Mouse (Mus musculus) right cerebral cortex, postnatal 14 days (tissue): ENCODE data around the gene Nup93.
"Not testable (repeated sequence)": the region's sequence is repeated elsewhere in the genome, so short reads cannot be mapped to it uniquely, and the experiment has no call there.

Experiments used
- DNase-seq: peaks from one replicate; pipeline ENCODE4 v3.0.0; 2022

The Nup93 gene

GRCm38 (mm10) chr8:94214252-94215173 lies at the start of gene Nup93:
Gene Nup93 (plus strand): TSS chr8:94214564.
- DNase-seq = peak; percentile 99

DNA sequence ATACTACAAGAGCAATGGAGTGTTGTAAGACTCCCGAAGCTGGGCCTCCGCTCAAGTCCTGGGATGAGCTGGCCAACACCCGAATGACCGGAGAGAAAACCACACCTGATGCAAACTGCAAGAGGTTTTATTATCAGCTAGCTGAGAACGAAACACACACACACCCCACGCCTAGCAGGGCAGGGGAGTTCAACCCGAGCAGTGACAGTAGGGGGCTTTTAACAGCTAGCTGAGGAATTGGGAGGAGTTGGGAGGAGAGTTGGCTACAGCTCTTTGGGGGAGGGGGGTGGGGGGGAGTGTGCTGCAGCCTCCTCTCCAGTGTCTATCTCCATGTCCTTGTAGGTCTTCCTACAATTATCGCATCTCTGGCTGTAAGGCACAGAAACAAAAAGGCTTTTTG lies 48.6 kb upstream of the Nup93 start:
- DNase-seq = not testable (repeated sequence)

DNA sequence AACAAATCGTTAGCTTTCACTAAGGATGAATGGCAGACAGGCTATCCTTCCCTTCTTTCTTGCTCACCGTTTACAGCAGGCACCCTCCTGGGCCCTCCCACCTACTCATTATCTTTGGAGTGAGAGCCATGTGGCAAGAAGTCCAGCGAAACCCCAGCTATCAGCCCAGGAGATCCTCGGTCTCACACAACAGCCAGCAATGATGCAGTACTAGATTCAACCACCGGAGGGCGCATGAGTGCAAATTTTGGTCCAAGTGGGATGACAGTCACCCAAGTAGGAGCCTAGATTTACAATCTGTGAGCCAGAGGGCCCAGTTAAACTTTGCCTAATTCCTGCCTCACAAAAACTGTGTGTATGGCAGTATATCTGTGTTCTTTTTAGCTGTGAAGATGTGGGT lies 47.1 kb upstream of the Nup93 start:
- DNase-seq = peak; percentile 80

DNA sequence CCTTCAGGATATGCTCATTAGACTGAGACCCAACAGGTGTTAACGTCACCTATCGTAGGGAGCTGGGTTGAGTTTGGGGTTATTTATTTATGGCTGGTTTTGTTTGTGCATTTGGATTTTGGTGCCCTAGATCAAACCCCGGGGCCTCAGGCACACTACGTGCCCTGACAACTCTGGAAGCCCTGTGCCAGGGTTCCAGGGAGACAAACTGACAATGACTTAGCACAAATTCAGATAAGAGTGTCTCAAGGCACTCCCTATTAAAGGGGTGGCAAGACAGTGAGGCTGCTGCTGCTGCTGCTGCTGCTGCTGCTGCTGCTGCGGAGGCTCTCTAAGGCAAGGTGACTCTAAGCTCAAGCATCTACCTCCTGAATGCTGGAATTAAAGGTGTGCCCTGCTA lies 44.8 kb upstream of the Nup93 start:
- DNase-seq = no peak

GRCm38 (mm10) chr8:94171321-94171755 lies 43.0 kb upstream of the Nup93 start:
- DNase-seq = no peak

- DNase-seq = peak; percentile 65
Observed at GRCm38 (mm10) chr8:94172075-94172808, 42.1 kb upstream of the Nup93 start, which contains the start of gene Mt2. Gene Mt2 (plus strand): TSS chr8:94172664.

DNA sequence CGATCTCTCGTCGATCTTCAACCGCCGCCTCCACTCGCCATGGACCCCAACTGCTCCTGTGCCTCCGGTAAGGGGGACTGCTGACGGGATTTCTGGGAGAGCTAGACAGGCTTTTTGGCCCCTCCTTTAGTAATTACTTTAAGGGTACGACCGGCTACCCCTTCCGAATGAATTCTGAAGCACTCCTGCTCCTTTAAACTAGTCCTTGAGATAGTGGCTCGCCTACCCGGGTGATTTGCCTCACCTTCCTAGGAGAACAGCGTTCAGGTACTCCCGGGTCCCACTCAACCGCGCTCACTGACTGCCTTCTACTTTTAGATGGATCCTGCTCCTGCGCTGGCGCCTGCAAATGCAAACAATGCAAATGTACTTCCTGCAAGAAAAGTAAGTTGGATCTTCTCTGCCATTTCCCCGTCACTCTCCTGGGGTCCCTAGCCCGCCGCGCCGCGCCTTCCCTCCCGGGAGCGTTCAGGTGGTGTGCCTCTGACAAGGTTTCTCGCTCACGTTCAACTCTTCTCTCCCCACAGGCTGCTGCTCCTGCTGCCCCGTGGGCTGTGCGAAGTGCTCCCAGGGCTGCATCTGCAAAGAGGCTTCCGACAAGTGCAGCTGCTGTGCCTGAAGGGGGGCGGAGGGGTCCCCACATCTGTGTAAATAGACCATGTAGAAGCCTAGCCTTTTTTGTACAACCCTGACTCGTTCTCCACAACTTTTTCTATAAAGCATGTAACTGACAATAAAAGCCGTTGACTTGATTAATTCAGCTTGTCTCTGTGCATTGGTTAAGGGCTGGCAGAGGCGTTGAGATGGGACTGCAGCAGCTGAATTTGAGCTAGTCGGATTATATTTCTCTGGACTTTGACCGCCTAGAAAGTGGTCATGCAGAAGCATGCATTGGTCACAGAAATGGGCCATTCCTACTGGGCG lies 41.3 kb upstream of the Nup93 start:
- DNase-seq = no peak

GRCm38 (mm10) chr8:94173848-94174403 lies 40.4 kb upstream of the Nup93 start:
- DNase-seq = no peak

DNA sequence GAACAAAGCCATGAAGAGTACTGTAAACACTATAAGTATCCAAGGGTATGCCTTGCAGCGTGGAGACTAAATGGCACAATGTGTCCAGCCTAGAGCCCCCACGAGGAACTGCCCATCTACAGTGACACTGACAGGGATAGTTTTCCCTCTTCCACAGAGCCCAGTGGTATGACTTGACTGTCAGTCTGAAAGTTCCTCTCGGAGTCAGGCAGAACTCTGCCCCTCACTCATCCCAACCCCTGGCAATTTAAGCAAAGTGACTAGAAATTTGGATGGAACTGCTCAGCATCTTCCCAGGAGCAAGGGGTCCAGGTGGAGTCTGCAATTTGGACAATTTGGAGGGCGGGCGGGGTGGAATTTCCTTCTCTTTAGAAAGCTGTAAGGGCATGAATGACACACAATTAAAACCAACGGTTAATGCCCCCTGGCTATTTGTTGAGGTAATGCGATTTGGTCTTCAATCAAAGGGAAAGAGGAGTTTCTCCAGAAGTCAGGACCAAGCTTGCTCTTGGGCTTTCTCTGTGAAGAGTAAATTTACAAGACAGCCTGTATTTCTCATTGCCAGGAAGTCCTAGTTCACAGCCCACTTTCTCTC lies 39.6 kb upstream of the Nup93 start:
- DNase-seq = no peak

- no peak for DNase-seq
Observed at GRCm38 (mm10) chr8:94177716-94178390, 36.5 kb upstream of the Nup93 start.

DNA sequence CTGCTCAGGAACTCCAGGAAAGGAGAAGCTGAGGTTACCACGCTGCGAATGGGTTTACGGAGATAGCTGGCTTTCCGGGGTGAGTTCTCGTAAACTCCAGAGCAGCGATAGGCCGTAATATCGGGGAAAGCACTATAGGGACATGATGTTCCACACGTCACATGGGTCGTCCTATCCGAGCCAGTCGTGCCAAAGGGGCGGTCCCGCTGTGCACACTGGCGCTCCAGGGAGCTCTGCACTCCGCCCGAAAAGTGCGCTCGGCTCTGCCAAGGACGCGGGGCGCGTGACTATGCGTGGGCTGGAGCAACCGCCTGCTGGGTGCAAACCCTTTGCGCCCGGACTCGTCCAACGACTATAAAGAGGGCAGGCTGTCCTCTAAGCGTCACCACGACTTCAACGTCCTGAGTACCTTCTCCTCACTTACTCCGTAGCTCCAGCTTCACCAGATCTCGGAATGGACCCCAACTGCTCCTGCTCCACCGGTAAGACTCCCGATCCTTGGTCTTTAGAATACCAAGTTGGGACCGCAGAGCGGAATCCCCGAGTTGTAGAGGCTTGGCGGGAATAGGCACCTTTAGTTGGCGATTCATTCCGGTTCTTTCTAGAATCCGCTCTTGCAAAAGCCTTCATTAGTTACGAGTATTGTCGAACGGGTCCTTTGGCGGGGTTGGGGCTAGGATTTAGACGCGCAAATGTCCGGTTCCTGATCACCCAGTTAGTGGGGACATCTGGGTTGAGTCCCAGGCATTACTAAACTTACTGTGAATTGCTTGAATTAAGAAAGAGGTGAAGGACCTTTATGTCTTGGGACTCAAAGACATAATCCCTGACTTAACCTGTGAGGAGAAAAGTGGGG lies 35.3 kb upstream of the Nup93 start, which contains the start of gene Mt1:
Gene Mt1 (plus strand): TSS at position 226 of the 856 bp plus-strand sequence.
- DNase-seq = peak; percentile 84

DNA sequence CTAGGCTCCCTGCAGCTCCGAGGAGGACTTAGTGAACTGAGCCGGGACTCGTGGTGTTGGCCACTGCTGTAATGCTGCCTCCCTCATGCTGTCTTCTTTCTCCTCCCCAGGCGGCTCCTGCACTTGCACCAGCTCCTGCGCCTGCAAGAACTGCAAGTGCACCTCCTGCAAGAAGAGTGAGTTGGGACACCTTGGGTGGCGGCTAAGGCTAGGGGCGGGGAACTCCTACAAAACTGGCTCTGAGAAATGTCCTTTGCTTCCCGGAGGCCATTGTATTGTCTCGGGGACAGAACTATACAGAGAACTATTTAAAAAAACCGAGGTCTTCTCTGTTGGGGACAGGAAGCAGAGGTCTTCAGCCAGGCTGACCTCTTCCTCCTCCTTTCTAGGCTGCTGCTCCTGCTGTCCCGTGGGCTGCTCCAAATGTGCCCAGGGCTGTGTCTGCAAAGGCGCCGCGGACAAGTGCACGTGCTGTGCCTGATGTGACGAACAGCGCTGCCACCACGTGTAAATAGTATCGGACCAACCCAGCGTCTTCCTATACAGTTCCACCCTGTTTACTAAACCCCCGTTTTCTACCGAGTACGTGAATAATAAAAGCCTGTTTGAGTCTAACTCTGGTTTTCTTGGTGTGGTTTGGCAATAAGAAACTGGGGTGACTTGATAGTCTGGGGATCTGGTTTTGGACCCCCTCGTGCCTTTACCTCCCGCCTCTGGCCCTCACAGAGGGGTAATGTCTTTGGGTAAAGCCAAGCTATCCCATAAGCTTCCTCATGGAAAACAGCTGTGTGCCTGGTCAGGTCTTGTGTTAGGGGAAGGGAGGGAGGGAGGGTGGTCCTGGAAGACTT lies 34.4 kb upstream of the Nup93 start:
- no peak for DNase-seq

DNA sequence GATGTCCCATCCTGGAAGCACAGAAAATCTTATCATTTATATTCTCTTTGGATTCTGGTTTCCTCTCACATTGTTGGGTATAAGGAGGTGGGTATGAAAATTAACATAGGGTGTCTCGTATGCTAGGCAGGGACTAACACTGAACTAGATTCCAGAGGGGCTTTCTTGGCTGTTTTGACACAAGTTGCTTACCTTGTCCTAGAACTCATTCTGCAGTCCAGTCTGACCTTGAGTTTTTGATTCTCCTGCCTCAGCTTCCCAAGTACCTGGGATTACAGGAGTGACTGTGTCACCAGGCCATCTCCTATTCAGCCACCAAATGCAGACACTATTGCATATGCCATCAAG lies 33.8 kb upstream of the Nup93 start:
- DNase-seq = no peak

DNA sequence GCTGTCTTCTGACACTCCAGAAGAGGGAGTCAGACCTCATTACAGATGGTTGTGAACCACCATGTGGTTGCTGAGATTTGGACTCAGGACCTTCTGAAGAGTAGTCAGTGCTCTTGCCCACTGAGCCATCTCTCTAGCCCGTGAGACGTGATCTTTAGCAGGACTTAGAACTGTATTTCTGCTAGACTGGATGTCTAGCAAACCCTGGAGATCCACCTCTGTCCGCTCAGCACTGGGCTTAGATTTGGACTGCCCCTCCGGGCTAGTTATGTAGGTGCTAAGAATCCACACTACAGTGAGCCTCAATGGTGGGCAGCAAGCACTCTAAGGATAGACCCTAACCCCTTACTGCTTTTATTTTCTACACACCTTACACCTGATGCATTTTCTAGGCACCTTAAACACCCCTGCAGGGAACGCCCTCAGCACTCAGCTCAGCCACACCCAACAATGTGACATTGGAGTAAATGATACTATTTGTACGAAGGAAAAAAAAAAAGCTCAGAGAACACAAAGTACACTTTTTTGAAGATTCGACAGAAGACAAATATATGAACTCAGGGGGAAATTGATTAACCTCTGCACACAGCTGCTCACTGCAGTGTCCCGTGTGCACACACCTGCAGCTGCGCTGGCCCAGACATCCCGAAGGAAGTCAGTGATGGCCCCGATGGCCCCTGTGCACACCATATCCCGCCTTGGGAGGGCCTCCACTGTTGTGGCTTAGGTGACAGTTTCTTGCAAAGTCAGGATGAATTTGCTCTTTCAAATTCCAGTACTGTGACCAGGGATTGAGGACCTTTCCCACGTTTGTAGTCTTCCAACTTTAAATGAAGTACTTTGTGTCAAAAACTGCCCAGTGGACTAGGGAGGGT lies 32.1 kb upstream of the Nup93 start:
- DNase-seq = no peak

DNA sequence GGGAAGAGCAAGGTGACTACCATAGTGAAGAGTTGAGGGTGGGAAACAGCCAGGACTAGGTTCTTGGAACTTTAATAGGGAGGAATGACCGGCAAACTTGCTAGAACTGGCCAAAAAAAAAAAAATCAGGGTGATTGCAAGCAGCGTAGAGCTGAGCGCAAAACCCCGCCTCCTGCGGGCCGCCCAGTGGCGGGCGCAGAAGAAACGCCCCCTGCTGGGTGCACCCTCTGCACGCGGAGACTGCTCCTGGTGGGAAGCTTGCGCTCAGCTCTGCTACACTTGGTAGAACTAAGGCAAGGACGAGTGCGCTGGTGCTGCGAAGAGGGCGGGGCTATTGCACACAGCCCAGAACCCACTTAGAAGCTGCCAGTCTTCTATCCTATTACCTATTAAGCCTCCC lies 31.2 kb upstream of the Nup93 start:
- peak; percentile 73 for DNase-seq

- DNase-seq = no peak
Observed at GRCm38 (mm10) chr8:94184357-94184843, 30.0 kb upstream of the Nup93 start.

DNA sequence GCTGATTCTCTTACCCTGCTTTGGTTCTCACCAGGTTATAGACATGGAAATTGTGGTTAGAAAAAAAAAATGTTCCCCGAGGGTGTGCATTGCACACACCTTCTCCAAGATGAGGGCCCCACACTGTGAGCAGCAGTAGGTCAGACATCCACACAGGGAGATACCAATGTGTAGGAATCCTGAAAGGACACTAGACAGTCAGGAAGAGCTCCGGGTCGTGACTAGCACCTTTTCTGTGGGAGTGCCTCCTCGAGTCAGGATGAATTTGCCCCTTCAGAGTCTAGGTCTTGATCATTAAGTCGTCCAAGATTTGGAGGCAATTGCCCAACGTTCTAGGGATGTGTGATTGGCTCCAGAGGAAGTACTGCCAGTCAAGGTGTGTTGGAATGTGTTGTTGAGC lies 28.6 kb upstream of the Nup93 start:
- DNase-seq = no peak

GRCm38 (mm10) chr8:94186542-94186941 lies 27.8 kb upstream of the Nup93 start:
- no peak for DNase-seq
